Mouse (Mus musculus) intestine, embryonic 14.5 days (tissue): Measurements from ENCODE around the gene Gm21304. TPM values are rescaled to one million over a fixed set of nuclear protein-coding genes. Genes with fewer than 3 reads are reported as not detected.

Experiments used
- ATAC-seq: fragments of 200-750 bp; cut with Nextera tagmentation; replicated peaks from 2 replicates; pipeline ENCODE4 v1.8.0; 2017; ENCODE audit warnings: low read depth, moderate number of reproducible peaks, moderate TSS enrichment, moderate library complexity; ENCODE audit not compliant: low FRiP score, low TSS enrichment
- DNase-seq: peaks from one replicate; pipeline ENCODE4 v3.0.0-alpha.2; 2018; ENCODE audit warnings: low spot score
- H3K27ac ChIP-seq: fragments of 300-500 bp; sonication (generic); 2 replicates; pipeline ENCODE4 v1.5.1; 2014; ENCODE audit warnings: low read depth, mild to moderate bottlenecking, control low read depth
- H3K27me3 ChIP-seq: fragments of 300-500 bp; sonication (generic); replicated peaks from 2 replicates; pipeline ENCODE4 v1.6.1; 2014; ENCODE audit warnings: low read length, control low read depth; ENCODE audit not compliant: control insufficient read depth, insufficient read depth
- H3K36me3 ChIP-seq: fragments of 300-500 bp; sonication (generic); 2 replicates; pipeline ENCODE4 v1.6.1; 2014; ENCODE audit warnings: low read length, control low read depth; ENCODE audit not compliant: control insufficient read depth, insufficient read depth
- H3K4me1 ChIP-seq: fragments of 300-500 bp; sonication (generic); replicated peaks from 2 replicates; pipeline ENCODE4 v1.6.1; 2014; ENCODE audit warnings: low read length, control low read depth, mixed read lengths; ENCODE audit not compliant: control insufficient read depth, insufficient read depth
- H3K4me2 ChIP-seq: fragments of 300-500 bp; sonication (generic); 2 replicates; pipeline ENCODE4 v1.6.1; 2014; ENCODE audit warnings: low read length
- H3K4me3 ChIP-seq: fragments of 300-500 bp; sonication (generic); 2 replicates; pipeline ENCODE4 v1.5.1; 2014; ENCODE audit warnings: low read depth, low read length, control low read depth, mixed read lengths
- H3K9ac ChIP-seq: fragments of 300-500 bp; sonication (generic); 2 replicates; pipeline ENCODE4 v1.6.1; 2014; ENCODE audit warnings: mild to moderate bottlenecking, low read length
- H3K9me3 ChIP-seq: fragments of 300-500 bp; sonication (generic); 2 replicates; pipeline ENCODE4 v1.6.1; 2016; ENCODE audit warnings: low read length, control low read depth; ENCODE audit not compliant: control insufficient read depth
- WGBS: fragments of 180-500 bp; shearing (Covaris S2); extraction: QIAGEN DNeasy Blood & Tissue Kit; methylation state at CpG from one replicate; pipeline ENCODE4 v1.1.7; 2014; 5-methylcytosine and 5-hydroxymethylcytosine counted together
- polyA plus RNA-seq: library from polyadenylated mRNA; unstranded; fragments of >200 nt; fragmentation: Nextera tagmentation; extraction: Ambion mirVana; gene quantifications from 2 replicates; pipeline ENCODE4 v1.2.1, GENCODE M21; 2014

Gene Gm21304
- polyA plus RNA-seq, 1 experiment from 2014 or later: not detected

DNA sequence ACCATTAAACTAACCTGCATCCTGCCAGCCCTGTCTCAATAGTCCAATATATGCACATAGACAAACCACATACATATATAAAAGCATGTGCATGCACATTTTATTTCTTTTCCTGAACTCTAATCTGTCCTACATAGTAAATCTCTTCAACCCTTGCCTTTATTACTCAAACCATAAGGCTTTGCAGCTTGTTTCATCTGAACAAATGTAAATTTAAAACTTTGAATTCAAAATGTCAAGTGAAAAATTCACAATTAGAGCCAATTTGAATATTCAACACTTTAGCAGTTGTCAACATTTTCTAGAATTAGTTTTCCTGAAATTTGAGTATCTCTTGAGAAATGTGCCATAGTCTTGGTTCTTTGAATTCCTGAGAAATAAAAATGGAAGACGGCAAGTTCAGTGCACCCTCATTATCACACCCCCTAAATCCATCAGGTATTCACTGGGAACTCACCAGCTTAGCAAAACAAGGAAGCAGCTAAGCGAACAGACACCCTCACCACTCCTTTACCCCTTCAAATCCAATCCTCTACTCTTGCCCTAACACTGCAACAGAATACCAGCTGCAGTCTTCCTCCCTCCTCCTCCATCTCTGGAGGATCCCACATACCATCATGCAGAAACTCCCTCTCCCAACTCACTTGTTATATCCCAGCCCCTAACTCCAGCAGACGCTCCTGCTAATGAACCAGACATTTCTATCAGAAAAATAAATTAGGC, 42.1 kb downstream of the Gm21304 start:
- Histone ChIP-seq H3K4me3 (no peak overlapping the region), H3K4me2 (no peak overlapping the region), H3K4me1 (no peaks in the 10 kb centered on the region), H3K9me3 (no peaks in the 10 kb centered on the region), H3K27me3 (no peaks in the 10 kb centered on the region), H3K36me3 (no peaks in the 10 kb centered on the region), H3K27ac (no peak overlapping the region), H3K9ac (no peak overlapping the region)
- 65% methylated on average over 3 of the region's 3 CpGs for WGBS
- DNase-seq (no peak), ATAC-seq (no peak)

DNA sequence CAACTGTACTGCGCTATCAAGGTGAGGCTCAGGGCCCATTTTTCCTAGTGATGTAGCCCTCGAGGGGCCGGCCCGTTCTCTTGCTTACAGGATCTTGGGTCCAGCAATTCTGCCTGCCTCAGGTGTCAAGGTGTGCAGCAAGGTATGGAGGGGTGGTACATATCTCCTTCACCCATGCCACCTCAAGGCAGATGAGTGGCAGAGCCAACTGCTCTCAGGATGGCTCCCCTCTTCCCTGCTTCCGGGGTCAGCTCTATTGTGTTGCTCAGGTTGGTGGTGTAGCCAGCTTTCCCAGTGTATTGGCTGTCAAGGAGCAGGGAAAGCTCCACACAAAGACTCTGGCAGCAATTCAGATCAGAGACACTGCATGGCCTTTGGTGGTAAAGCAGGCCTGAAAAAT, 46.2 kb downstream of the Gm21304 start:
- no peak for DNase-seq
- Histone ChIP-seq H3K36me3 (no peaks in the 10 kb centered on the region), H3K9ac (no peak overlapping the region), H3K4me2 (no peak overlapping the region), H3K9me3 (no peaks in the 10 kb centered on the region), H3K4me3 (no peak overlapping the region), H3K27ac (no peak overlapping the region), H3K4me1 (no peaks in the 10 kb centered on the region), H3K27me3 (no peaks in the 10 kb centered on the region)
- ATAC-seq: no peak
- 87% methylated on average over 5 of the region's 5 CpGs for WGBS

Other genes with a start within 250 kb of the Gm21304 start
- gene Gm21293, start 25.5 kb upstream of the Gm21304 start, polyA plus RNA-seq: not detected in 2 replicates
- gene Gm6763, start 17.0 kb upstream of the Gm21304 start, polyA plus RNA-seq: not detected in 2 replicates
- gene Gm8764, start 8.5 kb upstream of the Gm21304 start, polyA plus RNA-seq: not detected in 2 replicates
- not detected in 2 replicates for gene Gm21312, start 8.5 kb downstream of the Gm21304 start, polyA plus RNA-seq
- not detected in 2 replicates for gene Gm20765, start 17.0 kb downstream of the Gm21304 start, polyA plus RNA-seq
- not detected in 2 replicates for gene Gm4340, start 25.5 kb downstream of the Gm21304 start, polyA plus RNA-seq